Mouse (Mus musculus): Measurements from ENCODE around the gene Prss34. TPM values are rescaled to one million over a fixed set of nuclear protein-coding genes. Genes with fewer than 3 reads are reported as not detected.

Prss34 gene
- polyA plus RNA-seq, 1 experiment from 2014 or later: not detected

DNA sequence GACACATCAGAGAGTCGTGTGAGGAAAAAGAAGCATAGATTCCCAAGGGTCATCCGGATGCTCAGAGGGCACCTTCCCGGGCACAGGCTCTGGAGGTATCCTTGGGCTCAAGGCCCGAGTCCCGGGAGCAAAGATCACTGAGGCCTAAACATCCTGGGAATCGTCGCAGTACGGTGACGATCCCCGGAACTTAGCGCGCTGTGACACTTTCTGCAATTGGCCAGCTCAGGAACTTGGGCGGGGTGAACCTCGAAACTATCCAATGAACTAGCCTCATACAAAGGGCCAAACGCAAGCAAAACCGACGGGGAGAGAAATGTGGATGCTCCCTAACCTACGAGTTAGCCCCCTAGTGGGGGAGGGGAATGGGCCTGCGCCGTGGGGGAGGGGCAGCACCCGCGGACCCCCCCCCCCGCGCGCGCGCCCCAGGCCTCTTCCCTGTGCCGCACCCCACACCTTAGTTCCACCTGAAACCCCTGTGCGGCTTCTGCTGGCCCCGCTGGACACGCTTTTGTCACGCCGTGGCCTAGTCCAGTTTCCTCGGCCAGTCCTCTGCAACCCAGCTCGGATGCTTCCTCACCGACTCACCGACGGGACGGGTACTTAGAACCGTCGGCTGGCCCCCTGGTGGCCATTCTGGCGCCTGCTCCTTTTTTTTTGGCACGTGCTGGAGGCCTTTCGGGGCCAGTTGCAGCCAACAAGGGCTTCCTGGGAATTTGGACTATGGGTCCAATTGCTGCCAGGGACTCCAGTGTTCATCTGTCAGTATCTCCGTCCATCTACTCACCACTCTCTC is 24.3 kb upstream of the Prss34 start:
- H3K4me2 ChIP-seq: peak overlapping the region; percentile 93
- WGBS: under 1% methylated on average over 40 of the region's 45 CpGs
- H3K36me3 ChIP-seq (ENCODE audit: poor library complexity, severe bottlenecking): peaks cover 19% of the 10 kb centered on the region
- ATAC-seq: peak; percentile 94
- H3K27ac ChIP-seq: peak overlapping the region; percentile 97
- no peaks in the 10 kb centered on the region for H3K27me3 ChIP-seq
- H3K9ac ChIP-seq: peak overlapping the region; percentile 100
- peak overlapping the region; percentile 94 for H3K4me3 ChIP-seq
- peaks cover 36% of the 10 kb centered on the region for H3K4me1 ChIP-seq
- H3K9me3 ChIP-seq (replicated peaks): no peaks in the 10 kb centered on the region

DNA sequence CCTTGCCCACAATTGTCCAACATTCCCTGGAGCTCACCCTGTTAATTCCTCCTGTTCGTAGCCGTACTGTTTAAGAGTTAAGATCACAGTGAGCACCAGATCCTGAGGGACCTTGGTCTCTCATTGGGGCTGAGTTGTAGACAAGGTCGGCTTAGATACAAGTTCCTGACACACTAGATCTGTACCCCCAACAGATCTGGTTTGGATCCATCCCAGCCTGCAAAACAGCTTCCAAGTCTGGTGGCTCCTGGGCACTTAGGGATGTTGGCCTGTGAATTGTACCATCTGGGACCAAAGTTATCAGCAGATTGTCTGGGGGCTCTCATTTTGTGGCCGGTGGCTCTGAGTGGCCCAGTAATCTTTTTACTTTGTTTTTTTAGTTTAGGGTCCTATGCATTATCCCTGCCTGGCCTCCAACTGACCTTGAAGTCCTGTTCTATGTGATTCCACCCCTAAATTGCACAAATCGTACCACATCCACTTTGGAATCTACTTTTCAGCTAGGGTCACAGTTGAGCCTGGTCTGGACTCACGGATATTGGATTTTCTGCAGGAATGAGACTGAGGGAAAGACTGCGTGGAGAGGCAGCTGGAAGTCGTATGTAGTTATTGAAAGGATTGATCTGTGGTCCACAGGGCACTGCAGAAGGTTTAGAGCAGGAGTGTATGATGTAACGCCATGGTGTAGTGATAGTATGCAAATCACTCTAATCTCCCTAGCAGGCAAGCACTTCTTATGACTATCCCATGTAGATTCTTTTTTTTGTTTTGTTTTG is 23.4 kb upstream of the Prss34 start, which contains the start of gene Ube2i:
TSS of gene Ube2i (minus strand) at position 52 of the 776 bp plus-strand sequence.
- ATAC-seq: no peak
- H3K27me3 ChIP-seq: peaks cover 7% of the 10 kb centered on the region
- peaks cover 33% of the 10 kb centered on the region for H3K4me1 ChIP-seq
- H3K9ac ChIP-seq: peak within 1 kb of the TSS; percentile 100
- peak within 1 kb of the TSS; percentile 94 for H3K4me3 ChIP-seq
- WGBS: 86% methylated on average over 9 of the region's 9 CpGs
- H3K4me2 ChIP-seq: peak within 1 kb of the TSS; percentile 93
- peaks cover 10% of the 10 kb centered on the region for H3K36me3 ChIP-seq (ENCODE audit: poor library complexity, severe bottlenecking)
- peak within 1 kb of the TSS; percentile 97 for H3K27ac ChIP-seq
- H3K9me3 ChIP-seq (replicated peaks): no peaks in the 10 kb centered on the region

DNA sequence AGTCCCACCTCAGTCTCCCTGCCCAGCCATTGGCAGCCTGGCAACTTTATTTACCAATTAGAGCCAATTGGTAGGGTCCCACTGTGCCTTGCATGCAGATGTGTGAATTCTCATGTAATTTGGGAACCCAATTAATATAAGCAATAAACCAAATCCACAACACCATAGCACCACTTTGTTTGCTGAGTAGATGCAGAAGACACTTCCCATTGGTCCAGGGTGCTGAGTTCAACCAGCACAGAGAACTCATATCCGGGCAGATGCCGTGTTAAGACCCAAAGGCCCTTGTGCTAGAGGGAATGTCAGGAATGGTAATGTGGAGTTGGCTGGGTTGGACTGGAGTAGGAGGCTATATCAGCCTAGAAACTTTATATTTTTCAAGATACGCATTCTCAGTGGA is 22.4 kb upstream of the Prss34 start:
- Histone ChIP-seq H3K27me3 (peaks cover 7% of the 10 kb centered on the region), H3K9ac (no peak overlapping the region), H3K4me3 (no peak overlapping the region), H3K9me3 (replicated peaks) (no peaks in the 10 kb centered on the region), H3K4me2 (no peak overlapping the region), H3K36me3 (ENCODE audit: poor library complexity, severe bottlenecking) (0 out of 2 replicates have a peak, but pooled peaks cover 2% of the 10 kb centered on the region), H3K27ac (no peak overlapping the region), H3K4me1 (peaks cover 22% of the 10 kb centered on the region)
- WGBS: 95% methylated on average over 3 of the region's 3 CpGs
- ATAC-seq: no peak

DNA sequence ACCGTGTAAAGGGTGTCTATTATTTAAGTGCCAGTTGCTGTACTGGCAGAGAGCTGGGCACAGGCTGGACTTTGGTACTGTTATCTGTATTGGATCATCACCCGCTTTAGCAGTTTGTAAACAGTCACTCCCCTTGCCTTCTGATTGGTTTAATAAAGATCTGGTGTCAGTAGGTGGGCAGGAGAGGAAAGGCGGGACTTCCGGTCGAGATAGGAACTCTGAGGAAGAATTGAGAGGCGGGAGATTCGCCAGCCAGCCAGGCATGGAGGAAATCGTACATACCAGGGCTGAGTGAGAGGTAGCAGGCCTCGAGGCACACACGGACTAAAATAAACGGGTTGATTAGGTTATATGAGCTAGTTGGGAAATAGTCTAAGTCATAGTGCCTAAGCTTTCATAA is 16.1 kb upstream of the Prss34 start:
- 48% methylated on average over 11 of the region's 11 CpGs for WGBS
- H3K36me3 ChIP-seq (ENCODE audit: poor library complexity, severe bottlenecking): no peaks in the 10 kb centered on the region
- no peak overlapping the region for H3K27ac ChIP-seq
- H3K9me3 ChIP-seq (replicated peaks): no peaks in the 10 kb centered on the region
- H3K27me3 ChIP-seq: peaks cover 7% of the 10 kb centered on the region
- no peak overlapping the region for H3K9ac ChIP-seq
- H3K4me2 ChIP-seq: no peak overlapping the region
- H3K4me3 ChIP-seq: no peak overlapping the region
- ATAC-seq: no peak
- H3K4me1 ChIP-seq: no peaks in the 10 kb centered on the region

DNA sequence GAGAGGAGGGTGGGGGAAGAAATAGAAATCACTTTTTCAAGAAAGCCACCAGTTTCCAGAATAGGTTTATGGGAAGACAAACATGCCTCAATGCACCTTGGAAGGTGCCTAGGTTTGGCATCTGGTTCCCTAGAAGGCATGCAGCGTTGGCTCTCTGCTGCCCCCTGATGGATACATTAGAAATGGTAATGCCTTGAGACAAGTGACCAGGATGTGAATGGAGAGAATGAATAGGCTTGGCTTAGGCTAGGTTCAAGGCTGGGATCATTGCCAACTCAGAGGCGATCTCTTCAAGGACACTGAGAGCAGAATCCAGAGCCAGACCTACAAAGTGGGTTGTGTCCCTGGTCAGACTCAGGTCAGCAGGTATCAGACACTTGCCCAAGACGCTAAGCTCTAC is 13.2 kb upstream of the Prss34 start:
- H3K27ac ChIP-seq: no peak overlapping the region
- H3K4me1 ChIP-seq: no peaks in the 10 kb centered on the region
- H3K4me2 ChIP-seq: no peak overlapping the region
- H3K27me3 ChIP-seq: no peaks in the 10 kb centered on the region; the same call in 1 of the 2 replicates
- ATAC-seq: no peak
- no peak overlapping the region for H3K4me3 ChIP-seq
- no peak overlapping the region for H3K9ac ChIP-seq
- no peaks in the 10 kb centered on the region for H3K9me3 ChIP-seq (replicated peaks)
- no peaks in the 10 kb centered on the region for H3K36me3 ChIP-seq (ENCODE audit: poor library complexity, severe bottlenecking)
- WGBS: 17% methylated on average over 3 of the region's 3 CpGs

DNA sequence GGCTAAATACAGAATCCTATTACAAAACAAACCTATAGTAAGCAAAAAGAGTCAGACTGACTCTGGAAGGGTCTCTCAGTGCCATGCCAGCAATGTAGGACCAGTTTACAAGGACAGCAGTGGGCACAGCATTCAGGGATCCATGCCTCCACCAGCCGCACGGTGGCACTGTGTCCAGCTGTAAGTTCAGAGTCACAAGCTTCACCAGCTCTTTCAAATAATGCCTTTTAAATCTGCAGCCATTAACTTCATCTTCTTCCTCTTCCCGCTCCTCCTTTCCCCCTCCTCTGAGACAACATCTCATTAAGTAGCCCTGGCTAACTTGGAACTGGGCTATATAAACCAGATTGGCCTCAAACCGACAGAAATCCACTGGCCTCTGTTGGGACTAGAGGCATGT is 9.4 kb upstream of the Prss34 start:
- WGBS: 20% methylated on average over 4 of the region's 4 CpGs
- no peaks in the 10 kb centered on the region for H3K9me3 ChIP-seq (replicated peaks)
- no peak overlapping the region for H3K27ac ChIP-seq
- H3K4me2 ChIP-seq: no peak overlapping the region
- no peaks in the 10 kb centered on the region for H3K36me3 ChIP-seq (ENCODE audit: poor library complexity, severe bottlenecking)
- no peaks in the 10 kb centered on the region for H3K4me1 ChIP-seq
- 0 out of 2 replicates have a peak, but pooled peaks cover 3% of the 10 kb centered on the region for H3K27me3 ChIP-seq
- no peak overlapping the region for H3K4me3 ChIP-seq
- no peak overlapping the region for H3K9ac ChIP-seq
- no peak for ATAC-seq

DNA sequence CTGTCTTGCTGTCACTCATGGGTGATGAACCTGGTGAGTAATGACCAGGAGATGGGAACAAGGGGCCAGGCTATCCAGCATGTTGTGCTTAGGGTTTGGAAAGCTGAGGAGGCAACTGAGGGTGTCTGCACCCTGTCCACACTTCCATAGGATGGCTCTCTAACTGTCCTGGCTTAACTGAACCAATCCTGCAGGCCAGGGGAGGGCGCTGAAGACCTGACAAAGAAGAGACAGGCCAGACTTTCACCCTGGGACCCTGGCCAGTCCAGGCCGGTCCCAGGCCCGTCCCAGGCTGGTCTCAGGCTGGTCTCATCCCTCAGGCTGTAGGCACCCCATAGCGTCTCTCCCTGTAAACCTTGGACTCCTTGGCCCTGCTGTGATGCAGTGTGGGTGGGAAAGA is 7.8 kb upstream of the Prss34 start:
- Histone ChIP-seq H3K9ac (no peak overlapping the region), H3K36me3 (ENCODE audit: poor library complexity, severe bottlenecking) (no peaks in the 10 kb centered on the region), H3K4me1 (no peaks in the 10 kb centered on the region), H3K27ac (no peak overlapping the region), H3K27me3 (0 out of 2 replicates have a peak, but pooled peaks cover 3% of the 10 kb centered on the region), H3K9me3 (replicated peaks) (no peaks in the 10 kb centered on the region), H3K4me2 (no peak overlapping the region), H3K4me3 (no peak overlapping the region)
- no peak for ATAC-seq
- WGBS: 32% methylated on average over 4 of the region's 4 CpGs

DNA sequence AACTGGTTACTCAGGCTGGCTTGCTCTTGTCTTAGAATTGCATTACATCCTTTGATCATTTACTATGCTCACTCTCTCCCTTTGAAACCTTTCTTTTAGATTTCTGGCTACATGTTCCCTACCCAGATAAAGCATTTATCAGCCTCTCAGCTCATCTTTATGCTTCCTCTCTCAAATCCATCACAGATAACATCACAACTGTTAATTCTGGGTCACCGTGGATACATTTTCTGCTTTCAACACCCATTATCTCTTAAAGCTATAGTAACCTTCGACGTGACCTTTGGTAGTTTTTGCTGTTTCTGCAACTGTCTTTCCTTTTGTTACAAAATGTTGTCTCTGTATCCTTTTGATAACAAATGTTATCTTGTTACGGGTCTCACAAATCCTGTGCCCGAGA is 4.7 kb upstream of the Prss34 start:
- no peaks in the 10 kb centered on the region for H3K9me3 ChIP-seq (replicated peaks)
- H3K4me1 ChIP-seq: no peaks in the 10 kb centered on the region
- H3K9ac ChIP-seq: no peak overlapping the region
- H3K27me3 ChIP-seq: 0 out of 2 replicates have a peak, but pooled peaks cover 5% of the 10 kb centered on the region
- H3K4me2 ChIP-seq: no peak overlapping the region
- no peak overlapping the region for H3K27ac ChIP-seq
- no peak for ATAC-seq
- H3K4me3 ChIP-seq: no peak overlapping the region
- no peaks in the 10 kb centered on the region for H3K36me3 ChIP-seq (ENCODE audit: poor library complexity, severe bottlenecking)
- WGBS: 88% methylated on average over 5 of the region's 5 CpGs

DNA sequence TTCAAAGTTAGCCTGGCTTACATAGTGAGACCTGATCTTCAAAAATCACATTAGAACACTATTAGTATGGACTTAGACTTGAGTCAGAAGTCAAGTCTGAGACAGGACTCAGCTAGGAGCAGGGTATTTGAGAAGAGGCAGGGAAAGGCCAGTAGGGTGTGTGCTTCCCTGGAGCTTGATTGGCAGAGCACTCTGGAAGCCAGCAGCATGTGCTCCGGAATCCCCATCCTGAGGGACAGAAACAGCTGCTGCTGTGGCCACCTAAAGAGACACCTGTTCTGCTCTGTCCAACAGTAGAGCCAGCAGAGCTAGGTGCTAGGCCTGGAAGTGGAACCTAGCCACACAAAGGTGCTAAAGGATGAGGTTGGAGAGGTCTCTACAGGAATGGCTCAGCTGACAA is 4.1 kb upstream of the Prss34 start:
- Histone ChIP-seq H3K36me3 (ENCODE audit: poor library complexity, severe bottlenecking) (no peaks in the 10 kb centered on the region), H3K9ac (no peak overlapping the region), H3K9me3 (replicated peaks) (no peaks in the 10 kb centered on the region), H3K4me3 (no peak overlapping the region), H3K4me1 (no peaks in the 10 kb centered on the region), H3K27ac (no peak overlapping the region), H3K27me3 (0 out of 2 replicates have a peak, but pooled peaks cover 5% of the 10 kb centered on the region), H3K4me2 (no peak overlapping the region)
- ATAC-seq: no peak
- WGBS: 84% methylated on average over 1 of the region's 1 CpGs

DNA sequence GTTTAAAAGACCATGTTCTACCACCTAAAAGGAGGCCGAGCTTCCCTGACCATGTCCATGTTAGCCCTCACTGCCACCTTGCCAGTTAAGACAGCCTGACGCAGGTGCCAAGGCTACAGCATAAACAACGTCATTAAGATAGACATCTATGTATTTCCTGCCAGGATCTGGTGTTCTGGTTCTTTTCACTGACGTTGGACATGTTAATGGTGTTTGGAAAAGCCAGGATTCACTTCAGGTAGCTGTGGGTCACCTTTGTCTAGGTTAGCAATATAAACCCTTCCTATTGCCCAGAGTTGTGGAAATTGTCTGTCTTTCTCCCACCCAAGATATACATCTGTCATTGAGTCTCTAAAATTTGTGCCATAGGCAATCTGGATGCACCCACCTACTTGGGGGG is 10.2 kb downstream of the Prss34 start, which contains the start of gene Prss28:
TSS of gene Prss28 (plus strand) at position 301 of the 400 bp plus-strand sequence.
- H3K9ac ChIP-seq: no peak within 1 kb of the TSS
- WGBS: 83% methylated on average over 4 of the region's 4 CpGs
- H3K9me3 ChIP-seq (replicated peaks): no peaks in the 10 kb centered on the region
- H3K4me1 ChIP-seq: no peaks in the 10 kb centered on the region
- no peak for ATAC-seq
- no peaks in the 10 kb centered on the region for H3K36me3 ChIP-seq (ENCODE audit: poor library complexity, severe bottlenecking)
- no peak within 1 kb of the TSS for H3K4me2 ChIP-seq
- no peaks in the 10 kb centered on the region for H3K27me3 ChIP-seq
- no peak within 1 kb of the TSS for H3K27ac ChIP-seq
- H3K4me3 ChIP-seq: no peak within 1 kb of the TSS

DNA sequence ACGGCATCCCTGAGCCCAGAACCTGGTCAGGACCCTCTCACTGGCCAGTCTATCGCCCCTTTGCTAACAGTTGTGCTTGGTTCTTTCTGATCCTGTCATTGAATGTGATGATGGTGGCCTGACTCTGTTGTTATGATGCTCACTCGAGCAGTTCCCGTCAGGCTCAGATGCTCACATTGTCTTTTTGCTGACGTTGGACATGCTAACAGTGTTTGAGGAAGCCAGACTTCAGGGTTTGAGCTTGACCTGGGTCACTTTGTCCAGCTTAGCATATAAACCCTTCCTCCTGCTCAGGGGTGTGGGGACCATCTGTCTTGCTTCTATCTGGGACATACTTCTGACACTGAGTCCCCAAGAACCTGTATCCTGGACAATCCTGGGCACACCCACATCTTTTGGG is 20.2 kb downstream of the Prss34 start, which contains the start of gene Prss29:
TSS of gene Prss29 (plus strand) at position 301 of the 400 bp plus-strand sequence.
- no peak for ATAC-seq
- WGBS: 79% methylated on average over 5 of the region's 5 CpGs
- no peak within 1 kb of the TSS for H3K27ac ChIP-seq

DNA sequence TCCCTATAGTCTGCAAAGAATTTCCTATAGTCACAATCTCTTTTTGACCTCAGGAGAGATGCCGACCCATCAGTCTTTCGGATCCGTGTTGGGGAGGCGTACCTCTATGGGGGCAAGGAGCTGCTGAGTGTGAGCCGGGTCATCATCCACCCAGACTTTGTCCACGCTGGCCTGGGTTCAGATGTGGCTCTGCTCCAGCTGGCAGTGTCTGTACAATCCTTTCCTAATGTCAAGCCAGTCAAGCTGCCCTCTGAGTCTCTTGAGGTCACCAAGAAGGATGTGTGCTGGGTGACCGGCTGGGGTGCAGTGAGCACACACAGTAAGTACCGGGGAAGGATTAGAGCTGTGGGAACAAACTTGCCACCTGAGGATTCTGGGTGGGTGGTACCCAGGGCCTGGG is 22.6 kb downstream of the Prss34 start:
- H3K36me3 ChIP-seq (ENCODE audit: poor library complexity, severe bottlenecking): no peaks in the 10 kb centered on the region
- 92% methylated on average over 8 of the region's 8 CpGs for WGBS
- H3K27ac ChIP-seq: no peak overlapping the region
- no peak overlapping the region for H3K9ac ChIP-seq
- H3K9me3 ChIP-seq (replicated peaks): no peaks in the 10 kb centered on the region
- H3K27me3 ChIP-seq: no peaks in the 10 kb centered on the region
- H3K4me1 ChIP-seq: no peaks in the 10 kb centered on the region
- ATAC-seq: no peak
- no peak overlapping the region for H3K4me3 ChIP-seq
- no peak overlapping the region for H3K4me2 ChIP-seq

More for the DNA sequence above, 20.2 kb downstream of the Prss34 start, which contains the start of gene Prss29:
- Histone ChIP-seq H3K4me1 (no peaks in the 10 kb centered on the region), H3K36me3 (ENCODE audit: poor library complexity, severe bottlenecking) (no peaks in the 10 kb centered on the region), H3K4me2 (no peak within 1 kb of the TSS), H3K4me3 (no peak within 1 kb of the TSS), H3K9me3 (replicated peaks) (no peaks in the 10 kb centered on the region), H3K27me3 (no peaks in the 10 kb centered on the region), H3K9ac (no peak within 1 kb of the TSS)

Data from forebrain, embryonic 13.5 days (tissue).